Mouse (Mus musculus) heart, embryonic 14.5 days (tissue): ENCODE measurements around the gene Cyp2d34. TPM values are rescaled to one million over a fixed set of nuclear protein-coding genes. Genes with fewer than 3 reads are reported as not detected.

Experiments used
- ATAC-seq: fragments of 200-750 bp; cut with Nextera tagmentation; 2 replicates; pipeline ENCODE4 v1.8.0; 2017; ENCODE audit warnings: low read depth, moderate TSS enrichment; ENCODE audit not compliant: insufficient number of reproducible peaks, insufficient read depth, low FRiP score
- H3K27ac ChIP-seq, 2 experiments: fragments of 200-500 bp in 1 of 2; fragments of 300-500 bp in 1 of 2; sonication (generic) in 1 of 2; replicated peaks in 1 of 2; 2 replicates each; pipeline ENCODE4 v1.5.1; 2012 to 2014; ENCODE audit warnings: low read depth in 2 of 2, low read length in 2 of 2, control low read depth in 1 of 2, mild to moderate bottlenecking in 1 of 2, mixed read lengths in 1 of 2; ENCODE audit not compliant: control insufficient read depth in 1 of 2, insufficient read depth in 1 of 2
- H3K27me3 ChIP-seq: fragments of 300-500 bp; sonication (generic); 2 replicates; pipeline ENCODE4 v1.6.1; 2014; ENCODE audit warnings: mild to moderate bottlenecking, low read length, control low read depth; ENCODE audit not compliant: control insufficient read depth, insufficient read depth
- H3K36me3 ChIP-seq: fragments of 300-500 bp; sonication (generic); 2 replicates; pipeline ENCODE4 v1.6.1; 2014; ENCODE audit warnings: mild to moderate bottlenecking, control low read depth, low read length, mixed read lengths; ENCODE audit not compliant: control insufficient read depth, insufficient read depth
- H3K4me1 ChIP-seq, 2 experiments: fragments of 200-500 bp in 1 of 2; fragments of 300-500 bp in 1 of 2; sonication (generic) in 1 of 2; 2 replicates each; pipeline ENCODE4 v1.6.1; 2012 to 2014; ENCODE audit warnings: low read length in 2 of 2, control low read depth in 1 of 2, mixed read lengths in 1 of 2; ENCODE audit not compliant: control insufficient read depth in 2 of 2, insufficient read depth in 2 of 2
- H3K4me2 ChIP-seq: fragments of 300-500 bp; sonication (generic); 2 replicates; pipeline ENCODE4 v1.6.1; 2014; ENCODE audit warnings: mild to moderate bottlenecking, low read length
- H3K4me3 ChIP-seq, 2 experiments: fragments of 200-500 bp in 1 of 2; fragments of 300-500 bp in 1 of 2; sonication (generic) in 1 of 2; 2 replicates each; pipeline ENCODE4 v1.5.1; 2012 to 2014; ENCODE audit warnings: low read length in 2 of 2, mild to moderate bottlenecking in 2 of 2, control low read depth in 1 of 2, low read depth in 1 of 2, moderate library complexity in 1 of 2; ENCODE audit not compliant: control insufficient read depth in 1 of 2, insufficient read depth in 1 of 2
- H3K9ac ChIP-seq: fragments of 300-500 bp; sonication (generic); 2 replicates; pipeline ENCODE4 v1.6.1; 2014; ENCODE audit warnings: mild to moderate bottlenecking, low read length
- H3K9me3 ChIP-seq: fragments of 300-500 bp; sonication (generic); 2 replicates; pipeline ENCODE4 v1.6.1; 2016; ENCODE audit warnings: low read length, control low read depth; ENCODE audit not compliant: control insufficient read depth
- WGBS: fragments of 180-500 bp; shearing (Covaris S2); extraction: QIAGEN DNeasy Blood & Tissue Kit; methylation state at CpG from one replicate; pipeline ENCODE4 v1.1.7; 2014; 5-methylcytosine and 5-hydroxymethylcytosine counted together
- polyA plus RNA-seq: library from polyadenylated mRNA; unstranded; fragments of >200 nt; fragmentation: Nextera tagmentation; extraction: Ambion mirVana; gene quantifications from 2 replicates; pipeline ENCODE4 v1.2.1, GENCODE M21; 2014

Gene Cyp2d34
- polyA plus RNA-seq, 1 experiment from 2014 or later, result not detected

DNA sequence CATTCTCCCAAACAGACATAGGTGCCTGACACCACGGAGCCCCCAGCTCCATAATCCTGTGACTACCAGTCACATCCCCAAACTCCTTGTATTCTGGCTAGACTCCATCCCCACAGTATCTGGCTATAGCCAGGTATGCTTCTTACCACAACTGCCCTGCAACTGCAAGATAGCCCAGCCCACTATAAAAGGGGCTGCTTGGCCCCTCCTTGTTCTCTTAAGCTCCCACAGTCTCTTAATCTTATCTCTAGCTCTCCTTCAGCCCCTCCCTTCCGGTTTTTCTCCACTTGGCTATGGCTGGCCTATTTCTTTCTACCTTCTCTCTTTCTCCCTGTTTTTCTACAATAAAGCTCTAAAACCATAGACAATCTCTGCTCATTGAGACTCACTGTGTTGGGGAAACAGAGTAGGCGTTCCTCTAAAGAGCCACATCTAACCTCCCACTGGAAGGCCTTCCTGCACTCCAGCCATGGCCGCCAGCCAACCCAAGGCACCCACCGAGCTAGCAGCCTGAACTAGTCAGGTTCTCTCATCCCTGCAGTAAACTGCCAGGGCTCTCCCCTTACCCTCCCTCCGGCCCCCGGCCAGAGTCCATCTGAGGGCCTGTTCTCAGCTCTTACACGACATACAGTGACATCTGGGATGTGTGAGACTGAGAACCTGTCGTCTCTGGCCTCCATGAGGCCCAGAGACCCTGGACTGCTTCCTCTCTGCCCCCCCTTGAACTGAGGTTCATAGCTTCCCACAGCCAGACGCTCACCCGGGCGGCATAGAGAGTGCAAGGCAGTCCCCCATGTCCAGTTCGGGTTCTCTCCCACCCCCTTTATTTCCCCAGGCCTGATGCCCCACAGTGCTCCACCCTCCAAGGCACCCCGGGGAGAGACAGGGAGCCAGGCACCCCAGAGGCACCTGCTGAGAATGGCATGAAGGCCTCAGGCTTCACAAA lies 16.7 kb upstream of the Cyp2d34 start:
- no peak overlapping the region for H3K27ac ChIP-seq
- 65% methylated on average over 14 of the region's 14 CpGs for WGBS
- H3K4me3 ChIP-seq, result no peak overlapping the region
- no peak; the same call in 1 of the 2 replicates for ATAC-seq
- no peaks in the 10 kb centered on the region for H3K36me3 ChIP-seq
- no peaks in the 10 kb centered on the region for H3K4me1 ChIP-seq
- H3K4me2 ChIP-seq, result no peak overlapping the region
- no peaks in the 10 kb centered on the region for H3K27me3 ChIP-seq
- no peaks in the 10 kb centered on the region for H3K9me3 ChIP-seq
- no peak overlapping the region for H3K9ac ChIP-seq

- Histone ChIP-seq H3K27ac (no peak overlapping the region), H3K4me3 (no peak overlapping the region), H3K36me3 (no peaks in the 10 kb centered on the region), H3K4me1 (no peaks in the 10 kb centered on the region), H3K27me3 (no peaks in the 10 kb centered on the region), H3K9ac (no peak overlapping the region), H3K4me2 (no peak overlapping the region), H3K9me3 (no peaks in the 10 kb centered on the region)
- WGBS, result 71% methylated on average over 1 of the region's 1 CpGs
- no peak for ATAC-seq
Measured at GRCm38 (mm10) chr15:82634976-82635375, 14.2 kb upstream of the Cyp2d34 start.

DNA sequence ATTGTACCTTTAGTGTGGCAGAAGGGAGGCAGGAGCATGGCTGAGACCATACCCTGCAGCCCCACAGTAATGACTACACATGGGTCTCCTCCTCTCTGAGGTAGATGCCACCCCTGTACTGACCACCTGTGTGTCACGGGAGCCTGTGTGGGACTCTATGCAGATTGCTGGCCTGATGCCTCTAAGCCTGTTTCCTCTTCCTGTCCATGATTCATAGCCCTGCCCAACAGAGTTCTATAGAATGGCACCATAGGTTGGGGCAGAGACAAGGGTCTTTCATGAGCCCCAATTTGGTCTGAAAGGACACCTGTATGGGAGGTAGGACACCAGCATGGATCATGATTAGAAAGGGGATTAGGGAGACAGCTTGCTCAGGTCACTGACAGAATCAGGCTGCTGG lies 1.2 kb upstream of the Cyp2d34 start:
- Histone ChIP-seq H3K27ac (no peak overlapping the region), H3K9me3 (no peaks in the 10 kb centered on the region), H3K27me3 (no peaks in the 10 kb centered on the region), H3K4me1 (no peaks in the 10 kb centered on the region), H3K9ac (no peak overlapping the region), H3K36me3 (no peaks in the 10 kb centered on the region), H3K4me3 (no peak overlapping the region), H3K4me2 (no peak overlapping the region)
- no peak for ATAC-seq
- 73% methylated on average over 1 of the region's 1 CpGs for whole genome bisulfite sequencing

DNA sequence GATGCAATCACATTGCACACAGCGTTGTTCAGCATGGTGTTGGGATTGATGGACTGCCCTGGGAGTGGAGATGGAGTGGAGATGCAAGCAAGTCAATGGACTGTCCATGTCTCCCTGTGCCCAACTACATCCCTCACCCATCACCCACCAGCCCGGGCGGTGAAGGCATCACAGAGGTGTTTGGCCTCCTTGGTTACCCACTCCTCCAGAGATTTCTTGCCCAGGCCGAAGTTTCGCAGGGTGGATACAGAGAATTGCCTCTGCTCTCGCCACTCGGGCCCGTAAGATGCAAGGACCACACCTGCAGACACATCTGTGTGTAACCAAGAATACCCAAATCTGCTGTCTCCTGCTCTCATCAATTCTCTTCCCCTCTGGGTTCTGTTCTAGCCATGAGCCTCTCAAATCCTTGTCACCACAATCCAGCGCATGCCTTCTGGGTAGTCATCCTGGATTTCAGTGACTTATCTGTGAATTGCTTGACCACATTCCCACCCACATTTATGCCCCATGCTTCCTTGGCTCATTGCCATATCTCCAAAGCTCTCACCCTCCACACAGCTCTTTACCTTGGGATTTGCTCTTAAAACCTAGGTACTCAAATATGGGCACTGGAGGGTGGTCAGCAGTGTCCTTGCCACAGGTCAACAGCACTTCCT lies 2.3 kb downstream of the Cyp2d34 start:
- Histone ChIP-seq H3K9ac (no peak overlapping the region), H3K36me3 (no peaks in the 10 kb centered on the region), H3K4me1 (no peaks in the 10 kb centered on the region), H3K27me3 (no peaks in the 10 kb centered on the region), H3K4me2 (no peak overlapping the region), H3K9me3 (no peaks in the 10 kb centered on the region), H3K4me3 (no peak overlapping the region), H3K27ac (no peak overlapping the region)
- WGBS, result 87% methylated on average over 9 of the region's 9 CpGs
- no peak for ATAC-seq

GRCm38 (mm10) chr15:82582621-82583020 lies 38.1 kb downstream of the Cyp2d34 start:
- Histone ChIP-seq H3K27me3 (no peaks in the 10 kb centered on the region), H3K4me2 (no peak overlapping the region), H3K36me3 (no peaks in the 10 kb centered on the region), H3K9me3 (no peaks in the 10 kb centered on the region), H3K4me3 (no peak overlapping the region), H3K4me1 (no peaks in the 10 kb centered on the region), H3K9ac (no peak overlapping the region), H3K27ac (no peak overlapping the region)
- WGBS, result 68% methylated on average over 9 of the region's 9 CpGs
- no peak for ATAC-seq

GRCm38 (mm10) chr15:82579071-82579470 lies 41.7 kb downstream of the Cyp2d34 start:
- Histone ChIP-seq H3K4me3 (no peak overlapping the region), H3K27ac (no peak overlapping the region), H3K4me2 (no peak overlapping the region), H3K36me3 (no peaks in the 10 kb centered on the region), H3K9me3 (no peaks in the 10 kb centered on the region), H3K4me1 (no peaks in the 10 kb centered on the region), H3K9ac (no peak overlapping the region), H3K27me3 (no peaks in the 10 kb centered on the region)
- WGBS, result 71% methylated on average over 2 of the region's 2 CpGs
- no peak for ATAC-seq

DNA sequence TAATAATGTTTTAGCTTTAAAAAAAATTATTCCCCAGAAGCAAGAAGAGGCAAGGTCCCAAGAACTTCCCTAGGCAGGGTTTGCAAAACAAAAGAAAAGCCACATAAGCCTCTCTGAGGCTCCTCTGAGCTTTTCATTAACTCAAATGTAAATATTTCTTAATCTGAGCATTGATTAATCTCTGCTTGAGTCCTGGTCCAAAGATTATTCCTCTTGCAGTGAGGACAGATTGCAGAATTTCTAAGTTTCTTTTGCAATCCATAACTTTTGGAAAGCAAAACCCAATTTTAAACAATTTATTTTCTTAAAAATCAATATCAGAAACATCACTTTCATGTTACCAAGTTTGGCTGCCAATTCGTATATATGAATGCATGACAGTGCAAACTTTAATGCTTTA lies 47.9 kb downstream of the Cyp2d34 start:
- no peak overlapping the region for H3K4me3 ChIP-seq
- no peak for ATAC-seq
- no peak overlapping the region for H3K9ac ChIP-seq
- H3K36me3 ChIP-seq, result no peaks in the 10 kb centered on the region
- no peaks in the 10 kb centered on the region for H3K4me1 ChIP-seq
- 60% methylated on average over 1 of the region's 1 CpGs for WGBS
- H3K27me3 ChIP-seq, result no peaks in the 10 kb centered on the region
- H3K9me3 ChIP-seq, result no peaks in the 10 kb centered on the region
- H3K4me2 ChIP-seq, result no peak overlapping the region
- H3K27ac ChIP-seq, result no peak overlapping the region
